Mouse (Mus musculus): ENCODE measurements around the gene Zfp14. TPM values are rescaled to one million over a fixed set of nuclear protein-coding genes. Genes with fewer than 3 reads are reported as not detected.

The Zfp14 gene
- polyA plus RNA-seq, 1 experiment from 2014 or later: 9.9 TPM

DNA sequence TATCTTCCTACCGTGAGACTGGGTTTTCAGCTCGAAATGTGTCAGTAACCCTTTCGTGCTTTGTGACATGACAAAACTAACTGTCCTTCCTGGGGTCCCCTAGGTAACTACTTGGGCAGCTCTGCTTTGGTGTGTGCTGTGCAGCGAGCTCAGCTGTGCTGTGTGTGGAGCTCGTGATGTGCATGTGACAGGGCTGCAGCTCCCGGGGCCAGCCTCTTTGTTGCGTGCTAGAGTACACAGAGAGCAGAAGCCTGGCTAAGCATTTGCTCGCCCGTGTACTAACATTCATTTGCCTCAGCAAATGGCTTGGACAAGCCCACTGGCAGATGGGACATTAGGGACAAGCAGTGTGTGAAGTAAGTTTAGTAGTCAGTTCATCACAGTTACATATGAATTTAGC, 57.8 kb downstream of the Zfp14 start:
- 94% methylated on average over 9 of the region's 9 CpGs for WGBS
- H3K4me3 ChIP-seq: no peak overlapping the region
- H3K27me3 ChIP-seq: no peaks in the 10 kb centered on the region
- H3K27ac ChIP-seq (replicated peaks): no peak overlapping the region
- no peak overlapping the region for H3K4me2 ChIP-seq
- no peaks in the 10 kb centered on the region for H3K4me1 ChIP-seq (replicated peaks)
- no peak overlapping the region for H3K9ac ChIP-seq
- peaks cover 84% of the 10 kb centered on the region for H3K36me3 ChIP-seq
- no peak for ATAC-seq (ENCODE audit: low read depth)
- H3K9me3 ChIP-seq: no peaks in the 10 kb centered on the region

DNA sequence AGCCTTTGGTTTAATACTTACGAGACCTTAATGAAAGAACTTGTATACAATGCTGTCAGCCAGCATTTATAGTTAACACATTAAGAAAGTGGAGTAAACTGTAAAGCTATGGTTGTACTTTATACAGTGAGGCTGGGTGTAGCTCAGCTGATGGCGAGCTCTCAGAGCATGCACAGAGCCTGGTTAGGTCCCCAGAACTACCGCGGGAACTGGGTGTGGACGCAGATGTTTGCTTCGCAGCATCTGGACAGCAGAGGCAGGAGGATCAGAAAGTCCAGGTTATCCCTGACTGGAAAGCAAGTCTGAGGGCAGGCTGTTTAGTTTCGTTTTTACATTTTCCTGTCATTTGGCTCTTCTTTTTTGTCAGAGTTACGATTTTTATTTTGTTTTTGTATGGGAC, 58.5 kb downstream of the Zfp14 start:
- H3K4me1 ChIP-seq (replicated peaks): no peaks in the 10 kb centered on the region
- H3K27ac ChIP-seq (replicated peaks): no peak overlapping the region
- no peak for ATAC-seq (ENCODE audit: low read depth)
- H3K9me3 ChIP-seq: no peaks in the 10 kb centered on the region
- 98% methylated on average over 8 of the region's 8 CpGs for WGBS
- H3K27me3 ChIP-seq: no peaks in the 10 kb centered on the region
- peaks cover 83% of the 10 kb centered on the region for H3K36me3 ChIP-seq
- H3K4me2 ChIP-seq: no peak overlapping the region
- H3K9ac ChIP-seq: no peak overlapping the region
- H3K4me3 ChIP-seq: no peak overlapping the region

DNA sequence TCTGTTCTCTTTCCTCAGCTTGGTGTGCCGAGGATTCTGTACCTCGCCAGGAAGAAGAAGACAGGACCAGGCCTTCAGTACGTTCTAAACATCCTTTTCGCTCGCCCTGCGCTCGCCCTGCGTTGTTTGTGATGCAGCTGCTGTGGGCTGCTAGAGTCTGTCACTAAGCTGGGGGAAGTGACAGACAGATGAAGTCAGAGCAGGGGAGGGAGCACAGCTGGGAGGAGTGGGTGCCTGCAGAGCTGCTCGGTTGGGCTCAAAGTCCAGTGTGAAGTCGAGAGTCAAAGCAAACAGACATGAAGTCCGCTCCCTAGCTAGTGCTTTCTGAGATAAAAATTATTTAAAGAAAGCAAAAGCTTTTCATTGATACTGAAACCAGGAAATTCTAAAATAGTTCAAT, 62.1 kb downstream of the Zfp14 start:
- Histone ChIP-seq H3K27ac (replicated peaks) (no peak overlapping the region), H3K4me3 (no peak overlapping the region), H3K4me2 (no peak overlapping the region), H3K9me3 (no peaks in the 10 kb centered on the region), H3K27me3 (no peaks in the 10 kb centered on the region), H3K4me1 (replicated peaks) (peaks cover 15% of the 10 kb centered on the region), H3K9ac (no peak overlapping the region), H3K36me3 (peaks cover 68% of the 10 kb centered on the region)
- no peak for ATAC-seq (ENCODE audit: low read depth)
- 88% methylated on average over 11 of the region's 11 CpGs for WGBS

DNA sequence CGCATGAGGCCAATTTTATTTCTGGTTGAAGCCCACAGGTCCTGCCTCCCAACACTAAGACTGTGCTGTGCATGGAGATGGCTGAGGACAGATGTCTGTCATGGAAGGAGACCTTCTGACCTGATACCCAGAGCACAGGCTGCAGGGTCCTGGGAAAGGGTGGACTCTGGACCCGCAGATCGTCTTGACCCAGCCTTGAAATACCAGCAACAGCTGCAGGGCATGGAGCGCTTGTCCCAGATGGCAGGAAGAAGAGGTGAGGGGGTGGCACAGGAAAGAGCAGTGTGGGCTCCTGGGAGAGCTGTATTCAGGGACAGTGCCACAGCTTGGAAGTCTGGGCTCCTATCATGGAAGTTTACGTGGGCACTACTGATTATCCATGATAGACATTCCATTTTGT, 63.6 kb downstream of the Zfp14 start:
- H3K4me3 ChIP-seq: no peak overlapping the region
- H3K9ac ChIP-seq: no peak overlapping the region
- no peak overlapping the region for H3K4me2 ChIP-seq
- no peaks in the 10 kb centered on the region for H3K27me3 ChIP-seq
- no peak for ATAC-seq (ENCODE audit: low read depth)
- H3K4me1 ChIP-seq (replicated peaks): peaks cover 22% of the 10 kb centered on the region
- no peaks in the 10 kb centered on the region for H3K9me3 ChIP-seq
- 92% methylated on average over 5 of the region's 5 CpGs for WGBS
- H3K36me3 ChIP-seq: peaks cover 57% of the 10 kb centered on the region
- H3K27ac ChIP-seq (replicated peaks): no peak overlapping the region

Small RNA genes within 50 kb of the gene (microRNA-seq; reads per million reads assigned to microRNA genes)
- gene Gm23368: not detected

Other genes with a start within 250 kb of the Zfp14 start
- gene Zfp790, start 235.3 kb downstream of the Zfp14 start, polyA plus RNA-seq (2015; fragmentation: Nextera tagmentation; extraction: Ambion mirVana): 26.8 and 27.6 TPM in 2 replicates
- gene Zfp940, start 197.7 kb downstream of the Zfp14 start, polyA plus RNA-seq (2015; fragmentation: Nextera tagmentation; extraction: Ambion mirVana): 12.9 and 14.2 TPM in 2 replicates
- gene Zfp420, start 191.4 kb downstream of the Zfp14 start, polyA plus RNA-seq (2015; fragmentation: Nextera tagmentation; extraction: Ambion mirVana): 18.3 and 19.0 TPM in 2 replicates
- 17.1 and 17.6 TPM in 2 replicates for gene Zfp27, start 144.8 kb downstream of the Zfp14 start, polyA plus RNA-seq (2015; fragmentation: Nextera tagmentation; extraction: Ambion mirVana)
- gene Zfp383, start 143.2 kb downstream of the Zfp14 start, polyA plus RNA-seq (2015; fragmentation: Nextera tagmentation; extraction: Ambion mirVana): 6.3 and 6.7 TPM in 2 replicates
- 13.6 and 15.0 TPM in 2 replicates for gene Zfp74, start 97.3 kb downstream of the Zfp14 start, polyA plus RNA-seq (2015; fragmentation: Nextera tagmentation; extraction: Ambion mirVana)
- 5.5 and 6.5 TPM in 2 replicates for gene Zfp568, start 67.4 kb downstream of the Zfp14 start, polyA plus RNA-seq (2015; fragmentation: Nextera tagmentation; extraction: Ambion mirVana)
- gene Zfp82, start 21.5 kb upstream of the Zfp14 start, polyA plus RNA-seq (2015; fragmentation: Nextera tagmentation; extraction: Ambion mirVana): 12.0 and 14.2 TPM in 2 replicates
- 1.2 and 1.5 TPM in 2 replicates for gene Gm26920, start 39.0 kb upstream of the Zfp14 start, polyA plus RNA-seq (2015; fragmentation: Nextera tagmentation; extraction: Ambion mirVana)
- gene Zfp566, start 39.1 kb upstream of the Zfp14 start, polyA plus RNA-seq (2015; fragmentation: Nextera tagmentation; extraction: Ambion mirVana): 16.2 and 16.4 TPM in 2 replicates
- gene Zfp260, start 43.4 kb upstream of the Zfp14 start, polyA plus RNA-seq (2015; fragmentation: Nextera tagmentation; extraction: Ambion mirVana): 102 and 106 TPM in 2 replicates
- 13.4 and 13.8 TPM in 2 replicates for gene Zfp382, start 70.6 kb upstream of the Zfp14 start, polyA plus RNA-seq (2015; fragmentation: Nextera tagmentation; extraction: Ambion mirVana)
- gene Zfp146, start 118.4 kb upstream of the Zfp14 start, polyA plus RNA-seq (2015; fragmentation: Nextera tagmentation; extraction: Ambion mirVana): 14.2 TPM in 2 replicates
- 5.3 and 6.9 TPM in 2 replicates for gene Cox7a1, start 132.8 kb upstream of the Zfp14 start, polyA plus RNA-seq (2015; fragmentation: Nextera tagmentation; extraction: Ambion mirVana)
- 79.5 and 83.0 TPM in 2 replicates for gene Capns1, start 147.4 kb upstream of the Zfp14 start, polyA plus RNA-seq (2015; fragmentation: Nextera tagmentation; extraction: Ambion mirVana)
- gene Polr2i, start 180.6 kb upstream of the Zfp14 start, polyA plus RNA-seq (2015; fragmentation: Nextera tagmentation; extraction: Ambion mirVana): 176 and 184 TPM in 2 replicates
- gene Tbcb, start 180.9 kb upstream of the Zfp14 start, polyA plus RNA-seq (2015; fragmentation: Nextera tagmentation; extraction: Ambion mirVana): 406 and 418 TPM in 2 replicates
- gene Ovol3, start 184.3 kb upstream of the Zfp14 start, polyA plus RNA-seq (2015; fragmentation: Nextera tagmentation; extraction: Ambion mirVana): not detected in 2 replicates
- 0.47 and 0.81 TPM in 2 replicates for gene Thap8, start 228.7 kb upstream of the Zfp14 start, polyA plus RNA-seq (2015; fragmentation: Nextera tagmentation; extraction: Ambion mirVana)
- 3.8 and 4.0 TPM in 2 replicates for gene Wdr62, start 229.0 kb upstream of the Zfp14 start, polyA plus RNA-seq (2015; fragmentation: Nextera tagmentation; extraction: Ambion mirVana)
- 103 and 113 TPM in 2 replicates for gene Clip3, start 240.3 kb upstream of the Zfp14 start, polyA plus RNA-seq (2015; fragmentation: Nextera tagmentation; extraction: Ambion mirVana)

Measured in neural tube, embryonic 13.5 days (tissue).